Mouse (Mus musculus): ENCODE measurements around the gene Actn4. TPM values are rescaled to one million over a fixed set of nuclear protein-coding genes. Genes with fewer than 3 reads are reported as not detected.

Gene Actn4
- total and polyA plus RNA-seq, 2 experiments from 2014 or later, result 120 to 171 TPM

GRCm38 (mm10) chr7:28929381-28929780 lies 32.8 kb downstream of the Actn4 start:
- DNase-seq (ENCODE audit: low spot score), result no peak
- H3K27ac ChIP-seq (ENCODE audit: low read depth), result peak overlapping the region; percentile 46; the same call in 1 of the 2 replicates

GRCm38 (mm10) chr7:28926172-28926571 lies 36.0 kb downstream of the Actn4 start:
- H3K4me3 ChIP-seq (ENCODE audit: low read depth, low read length), result no peak overlapping the region
- H3K4me1 ChIP-seq (ENCODE audit: control insufficient read depth, insufficient read depth), result peaks cover 80% of the 10 kb centered on the region
- ATAC-seq (ENCODE audit: insufficient read depth, low read depth) (no peak), DNase-seq (ENCODE audit: low spot score) (no peak)
- WGBS, result 11% methylated on average over 2 of the region's 2 CpGs
- no peak for TF ChIP-seq EP300 (IDR thresholded peaks at IDR 0.05; ENCODE audit: low read depth)
- TF ChIP-seq CTCF (IDR thresholded peaks at IDR 0.05; ENCODE audit: low read depth), result no peak
- H3K27ac ChIP-seq (ENCODE audit: low read depth), result peak overlapping the region; percentile 97
- H3K36me3 ChIP-seq (replicated peaks; ENCODE audit: control insufficient read depth, insufficient read depth, low read length), result no peaks in the 10 kb centered on the region
- H3K9ac ChIP-seq (replicated peaks; ENCODE audit: low read depth, low read length), result no peak overlapping the region
- H3K9me3 ChIP-seq (replicated peaks; ENCODE audit: control insufficient read depth, low read length), result no peaks in the 10 kb centered on the region
- H3K4me2 ChIP-seq (ENCODE audit: low read depth, low read length), result no peak overlapping the region
- H3K27me3 ChIP-seq (ENCODE audit: control insufficient read depth, insufficient read depth, low read length), result no peaks in the 10 kb centered on the region

More at GRCm38 (mm10) chr7:28929381-28929780, 32.8 kb downstream of the Actn4 start:
- ATAC-seq (ENCODE audit: insufficient read depth, low read depth), result no peak
- Histone ChIP-seq H3K4me3 (ENCODE audit: low read depth, low read length) (no peak overlapping the region), H3K4me1 (ENCODE audit: control insufficient read depth, insufficient read depth) (peaks cover 66% of the 10 kb centered on the region), H3K9me3 (replicated peaks; ENCODE audit: control insufficient read depth, low read length) (no peaks in the 10 kb centered on the region), H3K9ac (replicated peaks; ENCODE audit: low read depth, low read length) (no peak overlapping the region), H3K36me3 (replicated peaks; ENCODE audit: control insufficient read depth, insufficient read depth, low read length) (no peaks in the 10 kb centered on the region), H3K4me2 (ENCODE audit: low read depth, low read length) (no peak overlapping the region), H3K27me3 (ENCODE audit: control insufficient read depth, insufficient read depth, low read length) (no peaks in the 10 kb centered on the region)
- 35% methylated on average over 3 of the region's 3 CpGs for WGBS
- TF ChIP-seq EP300 (IDR thresholded peaks at IDR 0.05; ENCODE audit: low read depth) (no peak), CTCF (IDR thresholded peaks at IDR 0.05; ENCODE audit: low read depth) (no peak)

DNA sequence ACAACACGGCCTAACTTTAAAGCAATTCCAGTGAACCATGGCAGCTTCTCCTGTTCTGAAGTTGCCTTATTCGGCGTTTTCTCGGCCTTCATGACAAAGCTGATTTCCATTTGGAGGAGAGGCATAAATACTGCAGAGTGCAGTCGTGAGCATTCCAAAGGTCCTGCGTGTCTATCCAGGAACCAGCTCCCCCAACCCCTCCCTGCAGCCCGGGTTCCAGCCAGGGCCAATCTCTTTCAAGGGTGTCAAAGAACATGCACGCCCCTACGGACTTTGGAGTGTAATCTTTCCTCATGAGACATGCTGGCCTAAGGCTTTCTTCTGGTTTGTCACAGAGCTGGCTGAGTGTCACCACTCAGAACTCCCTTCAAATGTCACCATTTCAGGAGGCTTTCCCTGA lies 36.8 kb downstream of the Actn4 start:
- no peak overlapping the region for H3K4me3 ChIP-seq (ENCODE audit: low read depth, low read length)
- WGBS, result 8% methylated on average over 9 of the region's 9 CpGs

GRCm38 (mm10) chr7:28924802-28925201 lies 37.3 kb downstream of the Actn4 start:
- ATAC-seq (ENCODE audit: insufficient read depth, low read depth) (no peak), DNase-seq (ENCODE audit: low spot score) (no peak)
- Histone ChIP-seq H3K4me3 (ENCODE audit: low read depth, low read length) (no peak overlapping the region), H3K9me3 (replicated peaks; ENCODE audit: control insufficient read depth, low read length) (no peaks in the 10 kb centered on the region), H3K27ac (ENCODE audit: low read depth) (peak overlapping the region; percentile 97), H3K9ac (replicated peaks; ENCODE audit: low read depth, low read length) (peak overlapping the region; percentile 35), H3K4me2 (ENCODE audit: low read depth, low read length) (0 out of 2 replicates have a peak overlapping the region, but pooled peaks have one; percentile 12), H3K27me3 (ENCODE audit: control insufficient read depth, insufficient read depth, low read length) (no peaks in the 10 kb centered on the region), H3K36me3 (replicated peaks; ENCODE audit: control insufficient read depth, insufficient read depth, low read length) (no peaks in the 10 kb centered on the region), H3K4me1 (ENCODE audit: control insufficient read depth, insufficient read depth) (peaks cover 80% of the 10 kb centered on the region)
- no peak for TF ChIP-seq EP300 (IDR thresholded peaks at IDR 0.05; ENCODE audit: low read depth)
- TF ChIP-seq CTCF (IDR thresholded peaks at IDR 0.05; ENCODE audit: low read depth), result no peak
- WGBS, result 41% methylated on average over 3 of the region's 3 CpGs

More for the DNA sequence above, 36.8 kb downstream of the Actn4 start:
- peak overlapping the region; percentile 35; the same call in 1 of the 2 replicates for H3K9ac ChIP-seq (replicated peaks; ENCODE audit: low read depth, low read length)
- ATAC-seq (ENCODE audit: insufficient read depth, low read depth) (peak; percentile 91), DNase-seq (ENCODE audit: low spot score) (peak; percentile 93)
- TF ChIP-seq CTCF (IDR thresholded peaks at IDR 0.05; ENCODE audit: low read depth), result peak; percentile 16; the same call in 1 of the 2 replicates
- no peak for TF ChIP-seq EP300 (IDR thresholded peaks at IDR 0.05; ENCODE audit: low read depth)
- H3K36me3 ChIP-seq (replicated peaks; ENCODE audit: control insufficient read depth, insufficient read depth, low read length), result no peaks in the 10 kb centered on the region
- peak overlapping the region; percentile 97 for H3K27ac ChIP-seq (ENCODE audit: low read depth)
- no peaks in the 10 kb centered on the region for H3K9me3 ChIP-seq (replicated peaks; ENCODE audit: control insufficient read depth, low read length)
- 0 out of 2 replicates have a peak overlapping the region, but pooled peaks have one; percentile 12 for H3K4me2 ChIP-seq (ENCODE audit: low read depth, low read length)
- no peaks in the 10 kb centered on the region for H3K27me3 ChIP-seq (ENCODE audit: control insufficient read depth, insufficient read depth, low read length)
- H3K4me1 ChIP-seq (ENCODE audit: control insufficient read depth, insufficient read depth), result peaks cover 80% of the 10 kb centered on the region

- Histone ChIP-seq H3K27me3 (ENCODE audit: control insufficient read depth, insufficient read depth, low read length) (no peaks in the 10 kb centered on the region), H3K4me1 (ENCODE audit: control insufficient read depth, insufficient read depth) (peaks cover 80% of the 10 kb centered on the region), H3K36me3 (replicated peaks; ENCODE audit: control insufficient read depth, insufficient read depth, low read length) (peaks cover 2% of the 10 kb centered on the region), H3K4me3 (ENCODE audit: low read depth, low read length) (no peak overlapping the region), H3K4me2 (ENCODE audit: low read depth, low read length) (peak overlapping the region; percentile 0; the same call in 1 of the 2 replicates), H3K27ac (ENCODE audit: low read depth) (peak overlapping the region; percentile 97), H3K9ac (replicated peaks; ENCODE audit: low read depth, low read length) (no peak overlapping the region), H3K9me3 (replicated peaks; ENCODE audit: control insufficient read depth, low read length) (no peaks in the 10 kb centered on the region)
- ATAC-seq (ENCODE audit: insufficient read depth, low read depth) (peak; percentile 6; the same call in 1 of the 2 replicates), DNase-seq (ENCODE audit: low spot score) (no peak)
- 0 out of 2 replicates have a peak, but pooled peaks have one; percentile 39 for TF ChIP-seq EP300 (IDR thresholded peaks at IDR 0.05; ENCODE audit: low read depth)
- TF ChIP-seq CTCF (IDR thresholded peaks at IDR 0.05; ENCODE audit: low read depth), result no peak
- 11% methylated on average over 4 of the region's 4 CpGs for WGBS
These were observed 38.3 kb downstream of the Actn4 start for GRCm38 (mm10) chr7:28923865-28924291.

- 50% methylated on average over 4 of the region's 4 CpGs for WGBS
- Histone ChIP-seq H3K9ac (replicated peaks; ENCODE audit: low read depth, low read length) (no peak overlapping the region), H3K4me2 (ENCODE audit: low read depth, low read length) (no peak overlapping the region), H3K27ac (ENCODE audit: low read depth) (peak overlapping the region; percentile 97), H3K4me3 (ENCODE audit: low read depth, low read length) (no peak overlapping the region), H3K4me1 (ENCODE audit: control insufficient read depth, insufficient read depth) (peaks cover 90% of the 10 kb centered on the region), H3K27me3 (ENCODE audit: control insufficient read depth, insufficient read depth, low read length) (no peaks in the 10 kb centered on the region), H3K9me3 (replicated peaks; ENCODE audit: control insufficient read depth, low read length) (no peaks in the 10 kb centered on the region), H3K36me3 (replicated peaks; ENCODE audit: control insufficient read depth, insufficient read depth, low read length) (peaks cover 15% of the 10 kb centered on the region)
- no peak for TF ChIP-seq EP300 (IDR thresholded peaks at IDR 0.05; ENCODE audit: low read depth)
- no peak for TF ChIP-seq CTCF (IDR thresholded peaks at IDR 0.05; ENCODE audit: low read depth)
- ATAC-seq (ENCODE audit: insufficient read depth, low read depth) (no peak), DNase-seq (ENCODE audit: low spot score) (no peak)
These were observed 39.5 kb downstream of the Actn4 start for GRCm38 (mm10) chr7:28922606-28923005.

Measured in heart, postnatal 0 days (tissue).